Mouse (Mus musculus): ENCODE measurements around the gene Kcne2. TPM values are rescaled to one million over a fixed set of nuclear protein-coding genes. Genes with fewer than 3 reads are reported as not detected.
A peak's percentile ranks its signal among the peaks of the same experiment; 100 is the strongest.

Kcne2 gene
- polyA plus RNA-seq, 2 experiments from 2014 or later: not detected

DNA sequence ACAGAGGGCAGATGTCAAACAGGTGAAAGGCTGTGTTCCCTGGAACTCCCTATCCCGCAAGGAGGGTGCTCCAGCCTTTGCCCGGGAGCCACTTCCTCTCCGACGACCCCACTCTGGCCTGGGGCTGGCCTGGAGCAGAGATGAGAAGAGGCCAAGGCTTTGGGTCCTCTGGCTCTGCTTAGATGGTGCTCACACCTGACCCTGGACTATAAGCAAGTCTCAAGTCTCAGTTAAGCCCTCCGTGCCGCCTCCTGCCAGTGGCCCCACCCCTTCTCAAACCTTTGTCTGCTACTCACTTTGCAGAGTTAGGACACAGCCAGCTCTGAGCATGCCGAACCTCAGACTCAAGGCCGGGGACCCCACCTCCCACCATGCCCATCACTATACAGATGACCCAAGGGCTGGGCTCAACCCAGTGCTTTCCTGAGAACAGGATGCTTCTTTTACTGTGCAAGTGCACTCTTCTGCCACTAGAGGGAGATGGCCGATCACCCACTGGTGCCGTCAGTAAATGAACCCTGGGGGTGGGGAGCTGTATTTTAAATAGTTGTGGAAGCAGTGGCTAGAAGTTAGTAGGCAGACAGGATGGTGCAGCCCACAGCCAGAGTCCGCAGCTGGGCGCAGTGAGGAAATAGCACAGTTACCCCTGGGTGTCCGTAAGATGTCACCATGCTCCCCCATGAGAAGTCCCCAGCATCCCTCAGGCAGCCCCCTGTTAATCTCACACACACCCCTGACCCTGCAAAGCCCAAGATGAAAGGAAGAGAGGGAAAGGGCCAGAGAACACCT, 22.0 kb downstream of the Kcne2 start:
- ATAC-seq: peak; percentile 77

DNA sequence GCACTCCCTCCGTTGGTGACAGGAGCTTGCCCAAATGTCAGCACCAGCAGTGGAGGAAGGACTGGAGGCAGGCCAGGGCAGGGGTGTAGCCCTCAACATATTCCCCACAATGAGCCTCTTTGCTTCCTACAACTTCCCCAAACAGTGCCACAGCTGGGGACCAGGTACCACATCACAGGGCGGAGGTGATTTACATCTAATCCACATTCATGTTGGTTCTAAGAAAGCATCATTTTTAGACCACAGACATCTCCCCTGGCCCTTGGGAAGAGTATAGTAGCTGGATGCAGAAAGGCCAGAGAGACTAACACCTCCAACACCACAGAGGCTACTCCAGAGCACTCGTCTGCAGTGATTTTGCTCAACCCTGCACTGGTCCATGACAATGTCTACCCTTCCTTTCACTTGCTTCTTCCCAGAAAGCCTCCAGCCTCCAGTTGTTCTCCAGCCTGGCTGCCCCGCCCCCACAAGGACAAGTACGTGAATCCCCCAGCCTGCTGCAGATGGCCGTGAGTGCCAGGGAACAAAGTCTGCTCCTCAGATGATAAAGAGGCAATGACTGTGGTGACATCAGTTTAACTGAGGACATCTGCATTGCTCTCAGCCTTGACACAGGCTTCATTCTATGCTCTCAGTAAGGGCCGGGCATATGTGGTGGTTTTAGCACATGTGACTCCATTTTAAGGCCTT, 24.0 kb downstream of the Kcne2 start:
- ATAC-seq: no peak

DNA sequence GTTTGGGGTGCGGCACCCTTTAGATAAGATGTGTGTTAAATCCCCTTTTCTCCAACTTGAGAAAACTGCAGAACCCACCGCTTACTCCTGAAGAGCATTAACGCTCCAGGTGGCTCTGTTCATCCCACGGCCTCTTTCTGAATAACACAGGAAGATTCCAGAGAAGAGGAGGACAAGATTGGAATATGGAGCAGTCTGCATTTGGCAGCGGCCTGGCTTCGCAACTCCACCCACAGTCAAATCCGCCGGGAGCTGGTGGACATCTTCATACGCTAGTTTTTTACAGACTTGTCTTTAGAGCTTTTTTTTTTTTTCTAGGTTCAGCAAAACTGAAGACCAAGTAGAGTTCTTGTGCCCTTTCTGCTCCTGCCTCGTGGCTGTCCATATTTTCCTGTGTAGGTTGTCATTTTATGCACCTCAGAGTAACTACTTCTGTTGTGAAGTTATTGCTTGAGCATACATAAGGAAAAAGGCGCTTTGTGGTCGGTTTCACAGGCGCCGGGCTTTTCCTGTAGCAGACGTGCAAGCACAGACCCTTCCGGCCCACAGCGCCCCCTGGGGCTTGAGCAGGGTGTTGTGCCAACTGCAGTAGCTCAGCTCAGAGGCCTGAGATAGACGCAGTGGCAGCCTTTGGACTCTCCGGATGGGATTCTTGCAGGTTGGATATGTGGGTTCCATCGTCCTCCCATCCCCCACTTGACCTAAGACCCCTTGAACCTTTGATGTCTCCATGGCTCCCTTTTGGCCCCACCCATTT, 27.3 kb downstream of the Kcne2 start:
- ATAC-seq: peak; percentile 69

DNA sequence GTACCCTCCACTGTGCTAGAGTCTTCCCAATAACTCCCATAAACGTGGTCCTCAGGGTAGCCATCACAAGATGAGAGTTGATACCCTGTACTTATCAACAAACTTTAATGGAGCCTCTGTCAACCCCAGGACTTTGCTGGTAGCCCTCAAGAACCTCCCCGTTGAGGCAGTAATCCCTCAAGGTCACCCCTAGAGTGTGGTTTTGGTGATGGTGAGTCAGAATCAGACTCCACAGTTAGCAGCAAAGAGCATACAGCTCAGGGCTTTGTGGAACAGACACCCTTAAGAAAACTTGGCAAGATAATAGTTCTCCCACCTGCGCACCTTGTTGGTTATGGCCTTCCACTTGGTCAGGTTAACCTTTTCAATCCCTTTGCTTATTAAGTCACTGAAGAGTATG, 28.2 kb downstream of the Kcne2 start:
- ATAC-seq: no peak

DNA sequence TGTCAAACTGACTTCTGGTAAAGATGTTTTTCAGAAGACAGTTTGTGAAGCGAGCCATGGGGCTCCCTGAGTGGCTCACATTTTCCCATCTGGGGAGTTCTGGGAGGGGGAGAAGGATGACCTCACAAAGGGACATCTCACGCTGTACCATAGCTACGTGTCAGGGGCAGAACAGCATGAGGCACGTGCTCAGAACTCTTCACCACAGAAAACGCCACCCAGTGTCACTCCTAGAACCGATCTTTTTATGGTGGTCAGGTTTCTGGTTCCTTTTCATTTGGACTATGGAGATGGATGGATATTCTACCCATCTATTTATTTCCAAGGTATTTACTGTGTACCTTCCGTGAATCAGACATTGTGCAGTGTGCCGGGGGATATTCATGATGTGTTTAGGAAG, 29.2 kb downstream of the Kcne2 start, which contains the start of gene Fam243:
Gene Fam243, minus strand, starts transcription at position 101 of the 400 bp plus-strand sequence.
- no peak for ATAC-seq

DNA sequence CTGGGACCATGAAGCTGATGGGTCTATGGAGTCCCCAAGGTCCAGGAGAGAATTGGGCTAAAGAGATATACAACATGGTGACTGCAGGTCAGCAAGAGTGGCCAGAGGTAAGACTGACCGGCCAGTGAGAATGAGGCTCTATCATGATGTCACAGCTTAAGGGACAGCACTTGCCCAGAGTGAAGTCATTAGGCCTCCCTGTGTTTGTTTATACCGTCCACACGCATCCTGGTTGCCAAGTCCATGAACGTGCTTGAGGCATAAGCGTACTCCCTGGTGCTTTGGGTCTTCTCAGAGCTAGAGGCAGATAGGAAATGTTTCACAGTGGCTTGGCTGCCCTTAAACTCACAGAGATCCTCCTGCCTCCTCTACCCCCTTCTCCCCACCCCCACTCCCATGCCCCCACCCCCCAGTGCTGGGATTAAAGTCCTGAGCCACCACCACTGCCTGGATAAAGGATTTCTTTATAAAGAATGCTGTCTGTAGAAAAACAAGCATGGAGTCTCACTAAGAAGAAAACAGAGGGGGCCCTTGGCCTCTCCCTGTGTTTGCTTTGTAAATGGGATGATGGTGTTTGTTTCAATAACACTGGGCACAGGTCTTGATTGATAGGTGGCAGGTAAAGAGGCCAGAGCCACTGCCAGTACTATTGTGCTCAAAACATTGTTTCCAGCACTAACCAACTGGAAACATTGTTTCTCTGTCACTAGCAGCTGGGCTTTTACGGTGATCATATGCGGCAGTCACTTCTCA, 32.3 kb downstream of the Kcne2 start:
- no peak for ATAC-seq

DNA sequence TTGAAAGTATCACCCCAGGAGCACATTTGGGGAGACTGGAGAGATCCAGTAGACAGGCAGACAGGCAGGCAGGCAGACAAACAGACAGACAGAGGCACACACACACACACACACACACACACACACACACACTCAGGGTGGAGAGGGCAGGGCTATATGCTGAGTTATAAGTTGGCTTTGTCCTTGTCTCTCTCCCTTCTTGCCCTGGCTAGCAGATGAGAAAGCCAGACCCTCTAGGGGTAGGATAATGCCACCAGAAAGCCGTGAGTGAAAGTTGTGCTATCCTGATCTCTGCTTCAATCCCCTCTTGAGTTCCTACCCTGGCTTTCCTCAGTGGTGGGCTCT, 32.8 kb downstream of the Kcne2 start:
- no peak for ATAC-seq

DNA sequence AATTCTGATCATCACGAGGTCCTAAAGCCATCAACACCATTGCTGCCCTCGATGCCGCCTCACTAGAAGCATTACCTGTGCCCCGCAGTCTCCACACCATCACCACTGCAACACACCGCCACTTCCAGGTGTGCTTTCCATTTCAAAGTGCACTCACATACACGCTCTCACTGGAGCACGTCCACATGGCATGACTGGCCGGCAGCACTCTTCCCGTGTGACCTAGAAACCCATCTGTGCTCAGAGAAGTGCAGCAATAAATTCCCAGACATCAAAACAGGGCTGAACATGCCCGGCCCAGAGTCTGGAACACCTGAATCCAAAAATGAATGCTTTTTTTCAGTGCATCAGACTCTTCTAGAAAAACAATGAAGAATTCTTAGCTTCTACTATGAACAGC, 35.7 kb downstream of the Kcne2 start:
- no peak for ATAC-seq

DNA sequence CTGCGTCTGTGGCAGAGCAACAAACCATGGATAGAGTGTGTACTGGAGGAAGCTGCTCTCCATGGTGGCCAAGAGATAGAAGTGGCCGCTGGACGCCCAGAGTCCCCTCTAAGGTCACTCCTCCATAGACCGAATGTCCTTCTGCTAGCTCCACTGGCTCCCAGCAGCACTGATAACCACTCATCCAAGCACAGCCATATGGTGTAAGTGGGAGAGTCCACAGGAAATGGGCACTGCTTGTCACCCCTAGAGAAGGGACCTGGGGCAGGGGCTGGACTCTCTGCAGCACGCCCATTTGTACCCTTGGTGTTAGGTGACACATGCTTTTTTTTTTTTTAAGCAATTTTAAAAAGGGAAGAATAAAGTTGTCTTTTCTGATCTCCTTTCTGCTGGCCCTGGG, 38.8 kb downstream of the Kcne2 start:
- no peak for ATAC-seq

DNA sequence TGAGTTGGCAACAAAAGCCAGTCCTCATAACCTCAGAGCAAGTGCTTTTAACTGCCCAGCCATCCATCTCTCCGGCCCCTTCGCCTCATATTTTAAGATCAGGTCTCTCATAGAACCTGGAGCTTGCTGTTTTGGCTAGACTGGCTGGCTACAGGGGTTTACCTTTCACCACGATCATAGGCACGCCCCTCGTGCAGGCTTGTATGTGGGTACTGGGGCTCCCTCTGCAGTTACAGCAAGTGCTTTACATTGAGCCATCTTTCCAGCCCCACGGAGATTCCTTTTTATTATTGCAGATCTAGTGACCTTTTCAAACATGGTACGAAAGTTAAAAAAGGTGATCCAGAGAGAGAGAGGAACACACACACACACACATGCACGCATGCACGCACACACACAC, 42.4 kb downstream of the Kcne2 start:
- no peak for ATAC-seq

DNA sequence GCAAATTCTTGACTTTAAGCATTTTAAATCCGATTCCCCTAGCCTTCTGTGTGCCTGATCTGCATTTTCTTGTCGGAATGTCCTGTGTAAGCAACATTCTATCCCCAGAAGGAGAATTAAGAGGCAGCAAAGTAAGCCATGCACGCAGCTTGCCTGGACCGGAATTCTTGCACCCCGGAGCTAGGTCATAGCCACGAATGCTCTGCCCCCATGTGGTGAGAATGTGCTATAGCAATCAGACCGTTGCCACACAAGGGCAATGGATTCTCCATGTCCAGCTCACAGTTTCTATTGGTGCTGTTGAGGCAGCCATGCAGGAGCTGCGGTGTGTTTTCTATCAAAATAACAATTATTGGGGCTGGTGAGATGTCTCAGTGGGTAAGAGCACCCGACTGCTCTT, 44.1 kb downstream of the Kcne2 start:
- ATAC-seq: peak; percentile 43

DNA sequence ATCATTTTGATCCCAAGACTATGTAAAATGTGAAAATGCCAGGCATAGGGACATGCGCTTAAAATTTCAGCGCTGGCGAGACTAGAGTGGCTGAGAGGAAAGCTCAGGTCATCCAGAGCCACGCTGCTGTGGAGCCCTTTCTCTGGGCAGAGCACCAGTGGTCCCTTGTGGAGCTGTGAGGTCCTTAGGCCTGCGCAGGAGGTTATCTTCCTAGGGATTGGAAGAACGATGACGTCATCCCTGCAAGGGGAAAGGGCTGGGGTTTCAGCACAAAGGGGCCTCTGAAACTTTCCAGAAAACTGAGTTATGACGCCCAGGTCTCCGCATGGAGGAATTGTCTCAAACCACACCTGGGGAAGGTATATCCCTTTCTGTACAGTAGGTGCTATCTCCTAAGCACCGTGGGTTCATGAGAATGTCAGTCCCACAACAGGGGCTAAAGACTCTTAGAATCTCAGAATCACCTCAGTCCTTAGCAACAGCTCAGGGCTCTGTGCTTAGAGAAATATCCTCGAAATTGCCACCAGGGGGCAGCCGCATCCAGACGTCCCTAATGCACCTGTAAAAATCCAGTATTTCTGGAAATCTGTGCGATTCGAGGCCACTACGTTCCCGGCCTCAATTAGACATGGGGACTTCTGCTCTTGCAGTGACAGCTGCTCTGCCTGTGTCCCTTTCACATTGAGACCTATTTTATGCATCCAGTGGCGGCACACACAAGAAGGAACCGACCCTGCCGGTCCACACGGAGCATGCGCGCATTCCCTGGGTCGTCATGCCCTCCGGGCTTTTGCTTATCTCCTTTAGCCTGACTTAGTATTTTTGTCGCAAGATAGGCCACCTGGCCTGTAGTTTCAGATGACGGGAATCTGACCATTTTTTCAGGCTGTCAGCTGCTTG, 48.7 kb downstream of the Kcne2 start:
- ATAC-seq: no peak

DNA sequence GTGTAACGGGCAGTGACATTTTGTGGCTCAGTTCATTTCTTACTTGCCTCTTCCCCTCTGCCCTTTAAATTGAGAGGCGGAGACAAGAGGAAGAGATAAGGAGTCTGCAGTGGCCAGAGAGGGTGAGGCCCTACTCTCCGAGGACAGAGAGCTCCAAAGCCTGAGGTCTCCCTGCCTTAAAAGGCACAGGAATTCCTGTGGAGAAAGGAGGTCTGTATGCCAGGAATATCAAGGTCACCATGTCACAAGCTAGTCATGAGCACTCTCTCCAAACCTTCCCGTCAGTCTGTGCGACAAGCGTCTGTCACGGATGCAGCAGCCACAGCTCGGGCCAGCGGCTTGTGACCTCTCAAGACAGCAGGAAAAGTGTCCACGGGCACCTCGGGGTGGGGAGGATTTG, 53.0 kb downstream of the Kcne2 start:
- ATAC-seq: no peak

DNA sequence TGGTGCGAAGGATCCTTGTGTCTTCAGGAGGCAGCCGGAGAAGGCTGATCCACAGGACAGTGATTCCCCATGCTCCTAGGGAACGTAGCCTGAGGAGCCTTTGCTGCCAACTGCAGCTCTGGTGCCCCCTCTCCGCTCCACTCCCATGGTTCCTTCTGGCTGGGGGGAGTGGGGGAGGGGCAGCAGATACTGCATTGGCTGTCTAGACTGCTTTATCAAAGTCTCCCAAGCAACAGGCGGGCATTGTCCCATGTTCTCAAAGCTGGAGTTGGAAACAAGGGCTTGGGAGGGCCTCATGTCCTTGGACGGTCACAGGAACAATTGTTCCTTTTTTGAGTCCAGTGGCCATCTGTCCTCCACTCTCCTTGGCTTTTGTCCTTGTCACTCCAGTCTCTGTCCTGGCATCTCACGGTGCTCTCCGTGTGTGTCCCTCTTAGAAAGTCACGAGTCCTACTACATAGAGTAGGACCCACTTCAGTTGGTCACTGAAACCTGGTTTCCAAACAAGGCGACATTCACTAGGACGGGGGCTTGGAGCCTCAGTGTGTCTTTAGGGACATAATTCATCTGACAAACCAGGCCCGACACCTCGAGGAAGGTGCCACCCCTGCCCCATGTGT, 54.2 kb downstream of the Kcne2 start:
- ATAC-seq: no peak

Other genes starting within 250 kb of the Kcne2 start
- 10 to 100 TPM; 57.9 to 81.9 TPM for gene Mrps6, start 234.1 kb upstream of the Kcne2 start, polyA plus RNA-seq (2017; shearing (Covaris generic))
- not detected for gene Gm49711, start 234.1 kb upstream of the Kcne2 start, polyA plus RNA-seq (2017; shearing (Covaris generic))
- 1 to 10 TPM; 4.4 to 6.9 TPM for gene Slc5a3, start 234.1 kb upstream of the Kcne2 start, polyA plus RNA-seq (2017; shearing (Covaris generic))
- 100 to 1,000 TPM; 121 to 124 TPM for gene Smim11, start 8.9 kb downstream of the Kcne2 start, polyA plus RNA-seq (2017; shearing (Covaris generic))
- not detected for gene Fam243, start 29.1 kb downstream of the Kcne2 start, polyA plus RNA-seq (2017; shearing (Covaris generic))
- not detected for gene Kcne1, start 67.1 kb downstream of the Kcne2 start, polyA plus RNA-seq (2017; shearing (Covaris generic))
- 1 to 10 TPM; 2.3 to 2.9 TPM for gene Rcan1, start 178.5 kb downstream of the Kcne2 start, polyA plus RNA-seq (2017; shearing (Covaris generic))
- gene Clic6, start 193.3 kb downstream of the Kcne2 start, polyA plus RNA-seq (2017; shearing (Covaris generic)): not detected